Mouse (Mus musculus): Measurements from ENCODE around the gene Pigu.
A peak's percentile ranks its signal among the peaks of the same experiment; 100 is the strongest.

Pigu gene

GRCm38 (mm10) chr2:155367635-155368284 is 10.5 kb upstream of the Pigu start:
- DNase-seq (ENCODE audit: low spot score in 2 of 2): no peak

DNA sequence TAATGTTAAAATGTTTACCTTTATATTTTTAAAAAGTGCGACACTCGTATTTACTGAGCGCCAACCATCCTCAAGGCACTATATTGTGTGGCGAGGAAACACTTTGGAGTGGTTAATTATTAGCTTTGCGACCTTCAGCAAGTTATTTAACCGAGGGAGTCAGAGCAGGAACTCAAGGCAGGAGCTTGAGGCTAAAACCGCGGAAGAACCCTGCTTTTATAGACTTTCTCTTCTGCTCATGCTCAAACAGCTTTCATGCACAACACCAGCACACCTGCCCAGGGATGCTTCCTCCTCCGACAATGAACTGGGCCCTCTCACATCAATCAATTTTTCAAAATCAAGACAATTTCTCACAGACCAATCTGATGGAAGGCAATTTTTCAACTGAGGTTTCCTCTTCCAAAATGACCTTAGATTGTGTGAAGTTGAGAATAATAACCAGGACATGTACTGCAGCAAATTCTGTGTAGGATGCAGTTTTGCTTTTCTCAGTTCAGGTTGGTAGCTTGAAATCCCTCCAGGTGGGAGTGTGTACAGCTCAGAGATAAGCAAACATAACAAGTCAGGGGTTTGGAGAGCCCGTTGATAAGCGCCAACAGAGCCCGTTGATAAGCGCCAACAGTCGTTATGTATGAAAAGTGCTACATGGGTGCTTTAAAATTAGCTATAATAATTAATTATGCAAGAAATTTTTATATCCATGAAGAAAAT is 613 bp upstream of the Pigu start:
- DNase-seq (ENCODE audit: low spot score in 2 of 2): peak; percentile 13 to 29

- DNase-seq (ENCODE audit: low spot score in 2 of 2): no peak
Observed at GRCm38 (mm10) chr2:155354402-155354801, 2.8 kb downstream of the Pigu start.

DNA sequence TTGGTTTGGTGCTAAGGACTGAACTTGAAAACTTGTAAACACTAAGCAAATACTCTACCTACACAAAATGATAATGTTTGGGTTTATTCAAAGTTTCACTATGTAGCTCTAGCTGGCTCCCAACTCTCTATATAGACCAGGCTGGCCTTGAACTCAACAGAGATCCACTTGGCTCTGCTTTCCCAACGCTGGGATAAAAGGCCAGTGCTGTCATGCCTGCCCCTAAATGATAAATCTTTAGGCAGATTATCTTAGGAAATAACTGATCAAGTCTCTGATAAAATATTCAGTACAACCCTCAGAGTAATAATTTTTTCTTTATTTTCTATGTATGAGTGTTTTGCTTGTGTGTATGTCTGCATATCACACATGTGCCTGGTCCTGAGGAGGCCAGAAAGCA is 10.6 kb downstream of the Pigu start:
- no peak for DNase-seq (ENCODE audit: low spot score in 2 of 2)

GRCm38 (mm10) chr2:155340166-155340565 is 17.1 kb downstream of the Pigu start:
- no peak for DNase-seq (ENCODE audit: low spot score in 2 of 2)

DNA sequence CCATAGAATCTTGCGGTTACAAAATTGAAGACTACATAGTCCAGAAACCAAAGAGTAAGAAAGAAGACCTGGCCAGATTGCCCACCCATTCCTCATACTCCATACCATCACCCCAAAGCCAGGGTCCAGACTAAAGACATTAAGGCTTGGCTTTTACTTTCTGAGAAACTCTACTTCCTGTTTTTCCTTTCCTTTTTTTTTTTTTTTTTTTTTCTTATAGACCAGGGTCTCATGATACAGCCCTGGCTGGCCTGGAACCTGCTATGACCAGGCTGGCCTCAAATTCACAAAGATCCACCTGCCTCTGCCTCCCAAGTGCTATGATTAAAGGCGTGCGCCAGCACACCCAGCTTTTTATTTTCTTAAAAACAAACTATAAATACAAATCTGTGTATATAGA is 21.0 kb downstream of the Pigu start:
- DNase-seq (ENCODE audit: low spot score in 2 of 2): no peak

- no peak for DNase-seq (ENCODE audit: low spot score in 2 of 2)
Observed at GRCm38 (mm10) chr2:155335231-155335630, 22.0 kb downstream of the Pigu start.

DNA sequence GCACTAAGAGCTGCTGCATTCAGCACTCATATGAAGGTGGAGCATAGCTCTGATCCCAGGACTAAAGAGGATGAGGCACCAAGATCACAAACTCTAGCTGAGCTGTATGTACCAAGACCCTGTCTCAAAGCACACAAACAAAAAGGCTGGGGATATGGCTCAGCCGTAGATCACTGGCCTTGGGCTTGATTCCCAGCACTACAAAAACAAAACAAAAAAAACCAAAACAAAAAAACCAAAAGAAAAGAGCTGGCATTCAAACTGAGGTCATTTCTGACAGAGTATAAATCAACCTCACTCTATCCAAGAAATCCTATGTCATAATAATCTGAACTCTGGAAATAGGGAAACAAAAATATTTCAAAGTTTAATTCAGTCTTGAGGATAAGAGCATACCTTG is 23.8 kb downstream of the Pigu start:
- DNase-seq (ENCODE audit: low spot score in 2 of 2): no peak

GRCm38 (mm10) chr2:155331351-155331750 is 25.9 kb downstream of the Pigu start:
- no peak for DNase-seq (ENCODE audit: low spot score in 2 of 2)

DNA sequence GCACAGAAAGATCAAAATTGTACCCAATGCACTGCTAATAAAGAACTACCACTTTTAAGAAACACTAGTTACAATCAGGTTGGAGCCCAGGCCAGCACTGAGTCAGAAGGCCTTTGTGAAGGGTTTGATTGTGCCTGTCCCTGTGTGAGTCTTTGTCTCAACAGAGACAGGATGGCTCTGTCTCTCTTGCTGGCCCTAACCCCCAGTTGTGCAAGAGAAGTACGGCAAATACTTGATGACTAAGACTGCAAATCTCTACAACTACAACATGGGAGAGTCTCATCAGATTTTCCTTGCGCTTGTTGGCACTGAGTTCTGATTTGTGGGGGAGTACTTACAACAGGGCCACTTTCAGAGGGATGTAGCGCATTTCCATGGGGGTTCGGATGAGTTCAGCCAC is 26.4 kb downstream of the Pigu start:
- DNase-seq (ENCODE audit: low spot score in 2 of 2): peak in 1 of 2 experiments; percentile 7

DNA sequence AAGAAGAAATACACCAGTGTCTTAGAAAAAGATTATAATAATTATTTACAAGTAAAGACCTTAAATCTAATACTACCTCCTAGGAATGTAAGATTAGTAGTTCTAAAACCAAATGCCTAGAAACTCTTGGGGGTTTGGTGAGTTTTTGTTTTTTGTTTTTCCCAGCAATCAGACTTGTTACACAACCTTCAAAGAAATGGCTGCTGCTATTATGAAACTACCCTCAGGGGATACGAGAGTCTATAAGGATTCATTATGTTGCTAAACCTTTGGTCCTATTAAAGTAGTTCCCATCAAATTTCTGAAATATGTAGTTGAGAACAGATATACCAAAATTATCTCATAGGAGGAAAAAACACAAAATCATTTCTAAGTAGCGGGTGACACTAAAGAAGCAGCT is 27.5 kb downstream of the Pigu start:
- no peak for DNase-seq (ENCODE audit: low spot score in 2 of 2)

- no peak for DNase-seq (ENCODE audit: low spot score in 2 of 2)
Observed at GRCm38 (mm10) chr2:155328906-155329305, 28.3 kb downstream of the Pigu start.

GRCm38 (mm10) chr2:155327906-155328305 is 29.3 kb downstream of the Pigu start:
- DNase-seq (ENCODE audit: low spot score in 2 of 2): no peak

GRCm38 (mm10) chr2:155326001-155326400 is 31.2 kb downstream of the Pigu start:
- DNase-seq (ENCODE audit: low spot score in 2 of 2): no peak

GRCm38 (mm10) chr2:155320596-155320995 is 36.6 kb downstream of the Pigu start:
- DNase-seq (ENCODE audit: low spot score in 2 of 2): no peak

DNA sequence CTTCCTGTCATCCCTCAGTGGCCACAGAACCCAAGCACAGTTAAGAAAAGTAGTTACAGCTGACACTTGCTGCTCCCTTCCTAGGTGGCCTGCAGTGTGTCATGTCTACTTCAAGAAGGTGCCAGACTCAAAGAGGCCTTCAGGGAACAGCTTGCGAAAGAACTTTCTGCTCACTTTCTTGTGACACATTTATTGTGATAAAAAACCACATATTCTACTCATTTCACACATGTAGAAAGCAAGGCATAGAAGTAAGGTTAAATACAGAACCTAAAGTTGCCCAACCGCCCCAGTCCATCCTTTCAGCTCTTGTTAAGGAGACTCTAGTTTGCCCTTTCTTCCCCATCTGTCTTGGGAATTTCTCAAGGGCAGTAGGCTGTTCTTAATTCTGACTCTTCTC is 38.6 kb downstream of the Pigu start:
- no peak for DNase-seq (ENCODE audit: low spot score in 2 of 2)

DNA sequence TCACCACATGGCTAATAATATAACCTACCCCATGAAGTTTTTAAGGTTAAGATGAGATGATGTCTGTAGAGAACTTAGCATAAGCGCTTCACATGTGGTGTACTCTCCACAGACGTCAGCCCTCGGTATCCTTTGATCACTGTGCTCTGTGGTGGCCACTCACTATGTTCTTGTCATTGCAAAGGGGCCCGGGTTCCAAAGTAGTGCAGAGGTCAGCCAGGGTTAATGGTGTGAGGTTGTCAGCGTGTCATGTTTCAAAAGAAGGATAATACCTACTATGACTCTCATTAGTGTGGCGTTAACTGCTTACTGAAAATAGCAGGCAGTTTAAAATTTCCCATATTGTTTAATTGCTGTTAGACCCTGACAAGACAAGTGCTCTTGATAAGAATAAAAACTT is 43.6 kb downstream of the Pigu start:
- no peak for DNase-seq (ENCODE audit: low spot score in 2 of 2)

- DNase-seq (ENCODE audit: low spot score in 2 of 2): no peak
Observed at GRCm38 (mm10) chr2:155308936-155309592, 48.2 kb downstream of the Pigu start.

GRCm38 (mm10) chr2:155299563-155299962 is 57.7 kb downstream of the Pigu start:
- no peak for DNase-seq (ENCODE audit: low spot score in 2 of 2)

DNA sequence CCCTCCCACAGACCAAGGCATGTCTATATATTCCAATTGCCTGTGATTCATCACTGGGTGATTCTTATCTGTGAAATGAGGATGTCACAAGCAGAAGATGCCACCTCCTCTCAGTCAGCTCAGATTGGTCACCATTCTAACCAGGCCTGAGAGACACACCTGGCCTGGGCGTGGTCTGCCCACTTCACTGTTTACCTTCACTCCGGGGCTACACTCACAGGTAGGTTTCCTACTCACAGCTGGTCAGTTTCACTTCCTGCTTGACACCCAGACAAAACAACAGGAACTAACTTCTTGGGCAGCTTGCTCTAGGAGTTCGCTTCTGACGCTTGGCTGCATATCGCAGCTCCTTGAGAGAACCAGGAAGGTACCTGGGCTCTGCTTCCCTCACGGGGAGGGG is 61.8 kb downstream of the Pigu start:
- no peak for DNase-seq (ENCODE audit: low spot score in 2 of 2)

- no peak for DNase-seq (ENCODE audit: low spot score in 2 of 2)
Observed at GRCm38 (mm10) chr2:155293946-155294345, 63.3 kb downstream of the Pigu start.

DNA sequence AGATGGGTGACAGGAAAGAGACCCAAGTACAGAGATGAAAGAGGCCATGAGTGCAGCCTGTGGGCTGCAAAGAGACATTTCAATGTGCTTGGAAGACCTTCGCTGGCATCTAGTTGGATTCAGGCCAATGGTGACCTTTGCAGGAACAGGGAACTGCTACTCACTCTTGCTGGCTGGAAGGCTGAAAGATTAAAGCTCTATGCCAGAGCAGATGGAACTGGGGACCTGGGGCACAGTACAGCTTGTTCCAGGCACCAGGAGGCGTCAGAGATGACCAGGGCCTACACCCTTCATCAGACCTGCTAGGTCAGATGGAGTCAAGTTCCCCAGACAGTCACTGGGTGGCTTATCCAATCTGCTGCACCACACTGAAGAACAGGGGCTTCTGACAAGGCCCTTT is 63.8 kb downstream of the Pigu start:
- no peak for DNase-seq (ENCODE audit: low spot score in 2 of 2)

GRCm38 (mm10) chr2:155290066-155290465 is 67.2 kb downstream of the Pigu start:
- no peak for DNase-seq (ENCODE audit: low spot score in 2 of 2)

Measured in frontal cortex, postnatal 36 days (tissue).